Mouse (Mus musculus): ENCODE measurements around the gene Pla2g2e. TPM values are rescaled to one million over a fixed set of nuclear protein-coding genes. Genes with fewer than 3 reads are reported as not detected.
"Not testable (repeated sequence)": the region's sequence is repeated elsewhere in the genome, so short reads cannot be mapped to it uniquely, and the experiment has no call there.

Gene Pla2g2e
- total RNA-seq, 2 experiments from 2014 or later, result 0.69 TPM; not detected in 1

GRCm38 (mm10) chr4:138882179-138882578, 4.4 kb downstream of the Pla2g2e start:
- DNase-seq, result no peak

DNA sequence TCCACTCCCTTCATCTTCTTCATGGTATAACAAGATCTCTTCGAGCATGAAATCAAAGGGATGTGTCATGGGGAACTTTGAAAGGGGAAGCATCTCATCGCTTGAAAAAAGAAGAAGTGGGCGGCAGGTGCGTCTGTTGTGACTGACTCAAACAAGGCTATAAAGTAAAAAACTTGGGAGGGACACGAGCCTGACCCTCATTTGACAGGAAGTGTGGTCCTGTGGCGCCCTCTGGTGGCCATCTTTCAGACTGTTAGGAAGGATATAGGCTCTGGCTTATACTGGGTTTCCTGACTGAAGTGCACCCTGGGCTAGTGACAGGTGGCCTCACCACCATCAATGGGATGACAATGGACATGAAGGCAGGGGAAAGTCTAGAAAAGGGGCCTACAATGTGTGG, 6.5 kb downstream of the Pla2g2e start:
- DNase-seq, result peak; percentile 76 to 96

DNA sequence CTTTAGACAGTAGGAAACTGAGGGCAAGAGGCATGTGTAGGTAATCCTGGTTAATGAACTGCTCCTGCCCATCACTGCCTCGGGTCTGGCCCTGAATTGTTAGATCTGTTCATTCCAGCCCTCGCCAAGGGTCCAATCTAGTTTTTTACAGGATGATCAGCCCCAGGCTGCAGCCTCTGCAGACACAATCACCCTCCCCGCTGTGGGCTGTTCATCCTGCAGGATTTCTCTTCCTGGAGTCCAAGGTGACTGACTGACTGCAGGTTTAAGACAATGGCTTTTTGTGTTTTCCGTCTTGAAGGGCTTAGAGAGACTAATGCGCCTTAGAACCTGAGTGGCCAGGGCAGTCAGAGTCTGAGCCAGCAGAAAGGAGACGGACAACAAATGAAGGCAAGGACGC, 11.4 kb downstream of the Pla2g2e start:
- no peak for DNase-seq

DNA sequence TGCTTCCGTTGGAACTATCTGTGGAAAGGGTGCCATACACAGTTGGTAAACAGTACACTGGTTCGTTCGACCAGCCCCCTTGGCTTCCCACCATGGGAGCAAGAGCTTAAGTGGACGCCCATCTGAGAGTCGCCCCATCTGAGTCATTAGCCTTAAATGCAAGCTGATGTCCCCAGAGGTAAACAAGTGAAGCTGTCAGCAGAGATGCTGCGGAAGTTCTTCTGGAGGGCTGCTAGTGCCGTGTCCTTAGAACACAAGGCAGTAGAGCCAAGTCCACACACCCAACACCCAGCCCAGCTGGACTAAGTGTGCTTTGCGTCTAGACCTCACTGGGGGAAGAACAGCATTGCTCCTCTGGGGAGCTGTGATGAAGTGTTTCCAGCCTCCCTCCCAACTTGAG, 11.9 kb downstream of the Pla2g2e start:
- DNase-seq, result peak; percentile 21 to 50

DNA sequence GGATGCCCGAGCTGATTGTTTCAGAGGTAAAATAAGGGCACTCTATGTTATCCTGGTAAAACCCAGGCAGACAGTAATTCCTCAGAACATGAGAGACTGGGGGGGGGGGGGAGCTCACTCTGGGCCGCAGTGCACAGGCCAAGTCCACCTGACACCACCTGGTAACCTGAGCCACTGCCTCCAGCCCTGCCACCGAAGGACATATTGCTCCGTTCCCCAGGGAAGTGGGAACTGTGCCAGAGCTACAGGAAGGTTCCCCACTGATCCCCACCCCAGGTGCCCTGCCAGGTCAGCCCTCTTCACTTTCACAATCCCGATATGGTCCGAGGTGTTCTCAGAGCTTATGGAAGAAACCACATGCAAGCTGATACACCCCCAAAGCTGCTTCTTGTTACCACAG, 14.9 kb downstream of the Pla2g2e start:
- no peak for DNase-seq

- not testable (repeated sequence) for DNase-seq
Measured at GRCm38 (mm10) chr4:138893789-138894188, 16.0 kb downstream of the Pla2g2e start.

DNA sequence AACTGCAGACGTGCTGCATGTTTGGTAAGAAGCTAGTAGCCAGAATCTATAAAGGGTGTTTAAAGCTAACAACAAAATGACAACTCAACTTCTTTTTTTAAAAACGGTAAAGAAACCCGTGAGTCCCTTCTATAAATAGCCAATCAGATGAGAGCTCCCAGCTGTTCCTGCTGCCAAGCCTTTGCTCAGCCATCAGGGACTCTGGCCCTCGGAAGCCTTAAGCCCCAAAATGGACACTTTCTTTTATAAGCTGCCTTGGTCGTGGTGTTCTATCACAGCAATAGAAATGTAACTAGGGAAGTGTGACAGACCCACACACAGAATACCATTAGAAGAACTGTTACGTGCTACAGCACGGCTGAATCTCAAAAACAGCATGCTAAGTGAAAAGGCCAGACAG, 21.6 kb downstream of the Pla2g2e start:
- no peak for DNase-seq

DNA sequence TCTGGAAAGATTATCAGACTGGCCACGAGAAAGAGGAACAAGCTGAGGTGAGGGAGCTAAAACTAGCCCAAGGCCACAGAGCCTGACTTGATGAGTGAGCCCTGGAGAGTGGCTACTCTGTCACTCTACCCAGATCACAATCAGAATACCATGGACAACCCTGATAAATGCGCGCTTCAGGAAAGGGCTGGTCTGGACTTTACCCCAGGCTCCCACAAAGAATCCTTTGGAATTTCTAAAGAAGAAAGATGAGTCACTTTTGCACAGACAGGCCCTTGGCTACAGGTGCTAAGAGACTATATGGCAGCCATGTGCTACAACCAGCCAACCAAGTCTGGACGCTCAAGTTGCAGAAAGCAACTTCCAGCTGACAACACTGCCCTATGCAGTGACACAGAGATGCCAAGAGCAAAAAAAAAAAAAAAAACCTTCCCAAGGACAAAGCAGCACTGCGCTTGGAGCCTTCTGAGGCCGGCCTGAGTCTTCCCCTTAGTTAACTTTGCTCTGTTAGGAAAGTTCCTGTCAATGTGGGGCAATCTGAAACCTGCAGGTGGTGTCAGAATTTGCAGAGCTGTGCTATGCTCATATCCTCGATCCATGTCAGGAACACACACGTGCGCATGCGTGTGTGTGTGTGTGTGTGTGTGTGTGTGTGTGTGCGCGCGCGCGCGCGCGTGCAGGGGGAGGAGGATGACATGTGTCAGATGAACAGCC, 28.0 kb downstream of the Pla2g2e start:
- DNase-seq, result no peak

DNA sequence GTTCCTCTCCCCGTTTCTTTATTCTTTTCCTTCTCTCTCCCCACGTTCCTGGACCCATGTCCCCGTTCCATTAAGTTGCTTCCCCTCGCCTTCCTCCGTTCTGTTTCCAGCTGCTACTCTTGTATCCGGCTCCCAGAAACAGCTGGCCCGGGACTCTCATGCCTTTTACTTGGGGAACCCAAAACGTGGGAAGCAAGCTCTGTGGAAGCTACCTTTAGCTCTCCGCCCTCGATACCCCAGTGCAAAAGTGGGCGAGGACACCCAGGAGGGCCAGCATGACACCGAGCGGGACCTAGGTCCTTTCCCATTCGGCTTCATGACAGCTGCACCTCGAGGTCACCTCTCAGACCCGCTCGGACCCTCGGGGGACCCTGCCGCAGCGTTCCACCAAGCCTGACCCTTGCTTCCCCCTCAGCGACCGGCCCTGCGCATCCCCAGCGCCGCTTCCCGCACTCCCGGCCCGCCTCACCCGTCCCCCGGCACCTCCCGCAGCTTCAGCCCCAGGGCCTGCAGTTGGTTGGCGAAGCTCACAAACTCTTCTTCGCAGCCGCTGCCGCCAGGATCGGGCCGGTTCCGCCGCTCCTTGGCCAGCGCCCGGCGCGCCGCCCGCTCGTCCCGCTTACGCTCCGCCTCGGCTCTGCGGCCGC, 35.5 kb downstream of the Pla2g2e start:
- DNase-seq, result no peak

DNA sequence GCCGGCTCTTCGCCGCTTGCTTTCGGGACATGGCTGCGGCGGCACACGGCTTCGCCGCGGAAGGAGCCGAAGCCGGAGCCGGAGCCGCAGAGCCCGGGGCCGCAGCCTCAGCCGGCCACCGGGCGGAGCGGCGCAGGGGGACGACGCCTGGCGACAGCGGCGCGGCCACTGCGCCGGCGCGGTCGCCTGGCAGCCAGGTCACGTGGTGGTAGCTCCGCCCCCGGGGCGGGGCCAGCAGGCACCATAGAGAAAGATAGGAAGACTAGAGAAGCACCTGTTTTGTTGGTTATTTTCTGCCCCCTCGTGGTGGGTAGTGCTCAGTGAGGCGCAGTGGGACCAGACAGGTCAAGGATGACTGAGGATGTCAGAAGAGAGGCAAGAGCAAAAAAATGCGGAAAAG, 36.1 kb downstream of the Pla2g2e start, which contains the start of gene Otud3:
Otud3 (minus strand) TSS at position 149 of the 400 bp plus-strand sequence.
- peak; percentile 96 to 98 for DNase-seq

DNA sequence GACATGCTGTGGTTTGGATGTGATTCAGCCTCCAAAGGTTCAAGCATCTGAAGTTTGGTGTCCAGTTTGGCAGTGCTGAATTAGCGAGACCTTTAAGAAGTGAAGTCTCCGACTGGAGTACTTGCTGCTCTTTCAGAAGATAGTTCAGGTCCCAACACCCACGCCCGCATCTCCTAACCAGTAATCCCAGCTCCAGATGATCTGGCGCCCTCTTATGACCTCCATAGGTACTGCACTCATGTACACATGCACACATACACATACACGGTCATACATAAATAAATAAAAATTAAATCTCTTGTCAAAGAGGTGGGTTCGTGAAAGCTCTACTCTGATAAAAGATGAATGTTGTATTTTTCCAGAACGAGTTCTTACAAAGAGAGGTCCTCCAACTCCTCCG, 39.5 kb downstream of the Pla2g2e start:
- no peak for DNase-seq

GRCm38 (mm10) chr4:138921254-138922130, 43.8 kb downstream of the Pla2g2e start:
- no peak for DNase-seq

DNA sequence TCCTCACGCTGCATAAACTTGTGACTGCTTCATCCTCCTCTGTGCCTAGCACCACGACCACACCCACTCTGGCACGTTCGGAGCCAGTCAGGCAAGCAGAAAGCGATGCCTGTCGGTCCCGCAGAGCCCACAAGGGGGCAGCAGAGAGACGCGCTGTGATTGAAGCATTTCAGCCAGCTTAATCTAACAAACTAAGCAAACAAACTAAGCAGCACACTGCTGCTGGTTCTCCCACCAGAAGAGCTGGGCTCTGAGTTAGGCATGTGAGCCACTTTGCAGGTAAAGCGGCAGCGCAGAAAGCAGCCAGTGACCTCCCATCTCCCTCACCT, 44.4 kb downstream of the Pla2g2e start:
- peak; percentile 94 to 99 for DNase-seq

DNA sequence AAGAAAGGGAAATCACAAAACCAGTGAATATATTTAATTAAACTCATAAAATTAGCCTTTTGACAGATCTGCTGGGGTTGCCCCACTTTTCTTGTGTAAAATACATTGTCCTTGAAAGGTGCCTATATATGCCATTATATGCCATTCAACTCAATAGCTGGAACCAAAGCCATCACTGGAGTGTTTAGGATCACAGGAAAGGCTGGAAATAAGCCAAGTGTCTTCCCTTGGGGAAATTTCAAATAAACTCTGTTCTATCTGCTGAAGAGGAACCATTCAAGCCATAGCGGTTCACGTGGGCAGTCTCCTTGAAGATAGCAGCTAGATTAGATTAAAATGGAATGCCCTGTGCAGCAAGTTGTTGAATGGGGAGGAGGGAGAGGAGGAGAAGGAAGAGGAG, 47.8 kb downstream of the Pla2g2e start:
- DNase-seq, result no peak

Other genes with a start within 250 kb of the Pla2g2e start
- not detected for gene Vwa5b1, start 242.1 kb upstream of the Pla2g2e start, total RNA-seq (2021)
- gene Pla2g2c, start 153.2 kb upstream of the Pla2g2e start, total RNA-seq (2021), result under 1 TPM; 0.15 to 0.18 TPM
- gene Ubxn10, start 140.8 kb upstream of the Pla2g2e start, total RNA-seq (2021), result 1 to 10 TPM; 1.9 to 2.7 TPM
- gene Pla2g2f, start 120.3 kb upstream of the Pla2g2e start, total RNA-seq (2021), result under 1 TPM; 0.28 to 0.37 TPM
- gene Pla2g2d, start 102.2 kb upstream of the Pla2g2e start, total RNA-seq (2021), result 1 to 10 TPM; 1.2 to 6.4 TPM
- gene Pla2g5, start 14.5 kb upstream of the Pla2g2e start, total RNA-seq (2021), result 10 to 100 TPM; 31.6 to 41.3 TPM
- not detected for gene Gm13030, start 4.0 kb upstream of the Pla2g2e start, total RNA-seq (2021)
- gene Otud3, start 36.0 kb downstream of the Pla2g2e start, total RNA-seq (2021), result 10 to 100 TPM in 1 of 2 experiments, 1 to 10 TPM in 1; 9.6 to 11.5 TPM
- not detected for gene Rnf186, start 89.2 kb downstream of the Pla2g2e start, total RNA-seq (2021)
- 10 to 100 TPM; 10.6 to 10.7 TPM for gene Tmco4, start 94.9 kb downstream of the Pla2g2e start, total RNA-seq (2021)
- gene Htr6, start 197.6 kb downstream of the Pla2g2e start, total RNA-seq (2021), result not detected
- 10 to 100 TPM; 17.2 to 28.6 TPM for gene Nbl1, start 215.1 kb downstream of the Pla2g2e start, total RNA-seq (2021)

Data from heart, adult 18-20 months (tissue).